Mouse (Mus musculus): ENCODE measurements at regions not wholly inside any gene's neighbourhood (a gene's known extent, or its start where the extent isn't known, plus 50 kb on each side); places are given as distances from the start of the nearest gene placed in this dataset.

DNA sequence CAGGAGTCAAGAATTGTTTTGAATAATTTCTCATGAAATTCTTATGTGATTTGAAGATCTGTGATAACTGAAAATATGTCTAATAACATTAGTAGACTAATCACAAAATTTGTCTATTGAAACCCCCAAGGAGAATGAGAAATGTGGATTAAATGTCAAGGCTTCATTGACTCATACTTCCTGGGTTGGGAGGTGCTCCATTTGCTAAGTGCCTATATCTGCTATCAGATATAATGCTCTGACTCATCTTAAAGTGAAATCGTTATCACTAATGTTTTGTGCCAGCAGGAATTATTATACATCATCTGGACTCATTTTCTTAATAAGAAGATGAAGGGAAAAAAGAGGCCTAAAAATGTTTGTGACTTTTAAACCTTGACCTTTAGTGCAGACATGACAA, 337.5 kb upstream of the Nrxn1 start:
- TF ChIP-seq HCFC1 (IDR thresholded peaks at IDR 0.05; ENCODE audit: borderline replicate concordance, insufficient read depth, low read length) (no peak), ZNF384 (IDR thresholded peaks at IDR 0.05; ENCODE audit: low read depth, low read length) (no peak), MAFK (IDR thresholded peaks at IDR 0.05; ENCODE audit: insufficient read depth, low read depth, low read length) (no peak), CHD2 (IDR thresholded peaks at IDR 0.05; ENCODE audit: low read depth, low read length) (no peak), ZC3H11A (IDR thresholded peaks at IDR 0.05; ENCODE audit: borderline replicate concordance, low read depth, low read length) (no peak)
